Mouse (Mus musculus) hindlimb bud, embryonic 11.5 days (tissue): ENCODE measurements around the gene Efcab12.
A peak's percentile ranks its signal among the peaks of the same experiment; 100 is the strongest.
"Not testable (repeated sequence)": the region's sequence is repeated elsewhere in the genome, so short reads cannot be mapped to it uniquely, and the experiment has no call there.

Experiments used
- DNase-seq: peaks from one replicate; pipeline ENCODE4 v3.0.0-alpha.2; 2012; ENCODE audit warnings: low read depth, low spot score; ENCODE audit errors: extremely low spot score

Efcab12 gene

GRCm38 (mm10) chr6:115838161-115838597 is at the start of gene Efcab12:
Gene Efcab12 (minus strand): TSS chr6:115838412.
- no peak for DNase-seq

GRCm38 (mm10) chr6:115886894-115887293 is 48.7 kb upstream of the Efcab12 start:
- no peak for DNase-seq

- DNase-seq, result no peak
These were observed 45.8 kb upstream of the Efcab12 start for GRCm38 (mm10) chr6:115884018-115884417.

GRCm38 (mm10) chr6:115880751-115881150 is 42.5 kb upstream of the Efcab12 start:
- no peak for DNase-seq

- DNase-seq, result no peak
These were observed 41.5 kb upstream of the Efcab12 start for GRCm38 (mm10) chr6:115879736-115880135.

GRCm38 (mm10) chr6:115878694-115879093 is 40.5 kb upstream of the Efcab12 start:
- no peak for DNase-seq

GRCm38 (mm10) chr6:115877239-115877638 is 39.0 kb upstream of the Efcab12 start:
- DNase-seq, result no peak

- DNase-seq, result not testable (repeated sequence)
These were observed 33.1 kb upstream of the Efcab12 start for GRCm38 (mm10) chr6:115871318-115871717.

- DNase-seq, result not testable (repeated sequence)
These were observed 28.9 kb upstream of the Efcab12 start for GRCm38 (mm10) chr6:115867157-115867556.

GRCm38 (mm10) chr6:115865246-115865645 is 27.0 kb upstream of the Efcab12 start:
- DNase-seq, result no peak

GRCm38 (mm10) chr6:115863340-115863841 is 25.2 kb upstream of the Efcab12 start:
- DNase-seq, result no peak

- no peak for DNase-seq
These were observed 21.9 kb upstream of the Efcab12 start for GRCm38 (mm10) chr6:115860027-115860556.

GRCm38 (mm10) chr6:115859258-115859657 is 21.0 kb upstream of the Efcab12 start:
- DNase-seq, result no peak

- no peak for DNase-seq
These were observed 18.1 kb upstream of the Efcab12 start for GRCm38 (mm10) chr6:115856361-115856745.

GRCm38 (mm10) chr6:115855733-115856360 is 17.6 kb upstream of the Efcab12 start:
- no peak for DNase-seq

GRCm38 (mm10) chr6:115854432-115854831 is 16.2 kb upstream of the Efcab12 start:
- DNase-seq, result no peak

- DNase-seq, result peak; percentile 37
These were observed 15.8 kb upstream of the Efcab12 start for GRCm38 (mm10) chr6:115853985-115854384.

GRCm38 (mm10) chr6:115853091-115853813 is 15.0 kb upstream of the Efcab12 start, which contains the start of the genes Mbd4 and Ift122:
Gene Mbd4 (minus strand): TSS chr6:115853371.
Gene Ift122 (plus strand): TSS chr6:115853470.
- DNase-seq, result peak; percentile 100

- DNase-seq, result no peak
These were observed 14.4 kb upstream of the Efcab12 start for GRCm38 (mm10) chr6:115852446-115853090.

GRCm38 (mm10) chr6:115848598-115849304 is 10.5 kb upstream of the Efcab12 start:
- DNase-seq, result no peak
